Mouse (Mus musculus) cerebellum, postnatal 10 days (tissue): ENCODE data around the gene Sycp2.

Experiments used
- DNase-seq, 2 experiments: peaks; one replicate each; pipeline ENCODE4 v3.0.0; 2021; ENCODE audit warnings: mixed read lengths in 2 of 2

Sycp2 gene

GRCm38 (mm10) chr2:178407053-178407815, at the start of gene Sycp2:
TSS of gene Sycp2 (minus strand) at chr2:178407685.
- no peak for DNase-seq

GRCm38 (mm10) chr2:178454664-178455516, 47.4 kb upstream of the Sycp2 start:
- peak; percentile 34 to 38 for DNase-seq

- no peak for DNase-seq
Measured at GRCm38 (mm10) chr2:178450961-178451360, 43.5 kb upstream of the Sycp2 start.

DNA sequence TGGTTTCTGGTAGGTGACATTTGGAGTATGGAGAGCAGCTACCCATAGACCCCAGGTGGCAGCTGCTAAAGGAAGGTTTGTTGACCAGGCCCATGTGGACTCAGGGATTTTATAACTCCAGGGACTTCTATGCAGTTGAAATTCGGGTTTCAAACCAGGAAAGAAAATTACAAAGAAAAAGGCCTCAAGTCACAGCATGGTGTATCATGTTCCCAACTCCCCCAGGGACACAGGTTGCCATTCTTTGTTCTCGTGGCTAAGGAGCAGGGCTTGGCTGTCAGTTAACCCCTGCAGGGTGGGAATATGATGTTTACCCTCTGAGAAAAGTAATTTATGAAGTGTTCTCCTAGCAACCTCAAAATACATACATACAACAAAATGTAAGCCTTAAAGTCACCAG, 42.8 kb upstream of the Sycp2 start:
- no peak for DNase-seq

DNA sequence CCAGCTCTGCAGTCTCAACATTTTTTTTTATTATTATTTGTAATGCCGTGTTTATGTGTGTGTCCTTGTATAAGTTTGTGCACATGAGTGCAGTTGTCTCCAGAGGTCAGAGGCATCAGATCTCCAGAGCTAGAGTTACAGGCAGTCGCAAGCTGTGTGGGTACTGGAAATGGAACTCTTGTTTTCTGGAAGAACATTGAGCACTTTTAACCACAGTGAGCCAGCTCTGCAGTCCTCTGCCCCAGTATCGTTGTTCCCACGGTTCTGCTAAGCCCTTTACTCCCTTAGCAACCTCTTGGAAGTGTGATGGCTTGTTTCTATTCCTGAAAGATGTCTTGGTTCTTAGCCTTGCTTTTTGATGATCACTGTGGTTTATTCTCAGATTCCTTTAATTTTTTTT, 41.9 kb upstream of the Sycp2 start:
- no peak for DNase-seq

- no peak for DNase-seq
Measured at GRCm38 (mm10) chr2:178437311-178437710, 29.8 kb upstream of the Sycp2 start.

- no peak for DNase-seq
Measured at GRCm38 (mm10) chr2:178433903-178434302, 26.4 kb upstream of the Sycp2 start.

DNA sequence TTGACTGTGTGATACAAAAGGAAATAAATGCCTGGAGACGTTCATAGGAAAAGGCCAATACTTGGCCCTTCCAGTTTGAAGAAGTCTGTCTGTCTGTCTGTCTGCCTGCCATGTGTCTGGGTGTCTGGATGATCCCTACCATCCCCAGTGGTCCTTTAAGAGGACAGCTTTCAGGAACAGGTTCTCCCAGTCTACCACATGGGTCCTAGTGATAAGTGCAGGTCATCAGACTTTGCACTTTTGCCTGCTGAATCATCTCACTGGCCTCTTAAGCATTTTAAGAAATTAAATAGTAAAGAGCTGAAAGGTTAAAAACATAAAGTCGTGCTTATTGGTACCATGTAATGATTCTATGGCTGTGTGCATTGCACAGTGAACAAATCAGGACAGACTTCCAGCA, 26.0 kb upstream of the Sycp2 start:
- DNase-seq = no peak

GRCm38 (mm10) chr2:178430231-178430630, 22.7 kb upstream of the Sycp2 start, which contains the start of gene Cdh26:
TSS of gene Cdh26 (plus strand) at chr2:178430531.
- no peak for DNase-seq

DNA sequence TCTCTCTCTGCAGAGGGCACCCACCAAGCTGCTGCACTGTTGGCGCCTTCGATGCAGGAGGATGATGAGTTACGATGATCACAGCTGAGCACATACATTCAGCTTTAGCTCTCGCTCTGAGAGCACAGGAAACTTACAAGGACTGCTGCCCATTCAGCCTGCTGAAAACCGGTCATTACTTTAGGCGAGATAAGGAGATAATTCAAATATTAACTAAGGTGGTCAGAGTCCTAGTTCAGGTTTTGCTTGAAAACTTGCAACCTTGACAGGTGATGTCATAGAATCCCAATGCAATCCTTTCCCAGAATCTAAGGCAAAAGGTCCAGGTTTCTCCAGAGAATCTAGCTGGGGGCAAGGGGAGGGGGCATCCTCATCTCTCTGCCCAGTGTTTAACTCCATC, 21.9 kb upstream of the Sycp2 start:
- DNase-seq = no peak

DNA sequence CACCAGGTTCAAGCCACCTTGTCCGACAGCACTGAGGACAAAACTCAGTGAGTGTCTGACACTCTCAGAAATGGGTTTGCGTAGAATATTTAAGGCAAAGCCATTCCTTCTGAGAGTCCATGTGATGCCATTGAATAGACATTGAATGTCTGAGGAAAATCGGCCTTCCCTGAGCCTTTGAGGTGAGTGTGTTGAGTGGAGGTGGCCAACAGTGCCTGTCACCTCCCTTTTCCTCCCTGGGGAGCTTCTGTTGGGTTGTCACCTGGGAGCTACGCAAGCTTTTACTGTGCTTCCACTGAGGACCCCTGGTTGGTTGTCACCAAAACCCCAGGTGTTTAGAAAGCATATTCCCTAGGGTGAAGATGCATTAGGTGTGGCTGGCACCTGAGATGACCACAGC, 21.2 kb upstream of the Sycp2 start:
- no peak for DNase-seq

DNA sequence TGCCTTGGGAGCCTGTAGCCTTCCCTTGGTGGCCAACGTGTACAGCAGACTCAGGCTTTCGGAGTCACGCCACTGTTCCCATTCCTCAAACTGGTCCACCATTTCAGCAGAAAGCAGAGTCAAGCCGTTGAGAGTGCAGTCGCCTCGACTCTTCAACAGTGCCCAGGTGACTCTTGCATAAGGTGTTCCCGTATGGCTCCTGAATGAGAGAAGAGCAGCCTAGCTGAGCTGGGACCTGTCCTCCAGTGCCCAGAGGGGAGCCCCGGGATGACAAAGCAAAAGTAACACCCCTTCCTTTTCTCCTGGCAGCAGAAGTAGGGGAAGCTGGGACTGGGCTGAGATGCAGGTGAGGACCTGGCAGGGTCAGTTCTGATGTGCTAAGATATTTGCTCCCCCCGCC, 20.7 kb upstream of the Sycp2 start:
- DNase-seq = no peak

GRCm38 (mm10) chr2:178427181-178427580, 19.7 kb upstream of the Sycp2 start:
- no peak for DNase-seq

DNA sequence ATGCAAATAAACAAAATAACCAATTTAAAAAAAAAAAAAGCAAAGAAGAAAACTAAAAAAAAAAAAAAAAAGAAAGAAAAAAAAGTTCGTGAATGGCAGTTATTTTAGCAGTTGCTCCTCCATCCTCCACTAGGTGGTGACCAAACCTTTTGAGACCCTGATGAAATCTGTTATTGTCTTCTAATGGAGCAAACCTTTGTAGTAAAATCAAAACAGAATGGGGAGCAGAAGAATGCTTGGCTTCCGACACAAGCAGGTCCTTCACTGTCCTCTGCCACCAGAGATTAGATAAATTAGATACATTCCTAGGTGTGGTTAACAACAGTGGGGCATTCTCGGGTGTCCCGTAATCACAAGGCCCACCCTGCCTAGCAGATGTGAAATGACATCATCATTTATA, 18.7 kb upstream of the Sycp2 start:
- peak; percentile 55 to 65 for DNase-seq

DNA sequence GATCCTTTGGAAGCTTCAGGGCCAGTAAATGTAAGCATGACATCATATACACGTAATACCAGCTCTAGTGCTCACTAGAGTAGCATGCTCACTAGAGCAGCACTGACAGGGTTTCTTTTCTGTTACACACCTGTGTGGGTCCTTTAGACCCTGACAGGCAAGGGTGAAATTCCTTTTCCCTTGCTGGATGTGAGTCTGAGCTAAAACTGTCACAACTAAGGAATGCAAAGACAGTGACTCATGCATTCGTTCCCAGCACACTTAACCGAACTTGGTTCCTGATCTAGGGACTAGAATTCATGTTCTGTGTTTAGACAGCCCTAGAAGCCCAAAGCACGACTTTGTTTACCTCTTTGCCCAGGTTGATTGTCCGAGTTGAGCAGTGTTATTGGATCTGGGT, 15.7 kb upstream of the Sycp2 start:
- no peak for DNase-seq

- no peak for DNase-seq
Measured at GRCm38 (mm10) chr2:178422186-178422585, 14.7 kb upstream of the Sycp2 start.

DNA sequence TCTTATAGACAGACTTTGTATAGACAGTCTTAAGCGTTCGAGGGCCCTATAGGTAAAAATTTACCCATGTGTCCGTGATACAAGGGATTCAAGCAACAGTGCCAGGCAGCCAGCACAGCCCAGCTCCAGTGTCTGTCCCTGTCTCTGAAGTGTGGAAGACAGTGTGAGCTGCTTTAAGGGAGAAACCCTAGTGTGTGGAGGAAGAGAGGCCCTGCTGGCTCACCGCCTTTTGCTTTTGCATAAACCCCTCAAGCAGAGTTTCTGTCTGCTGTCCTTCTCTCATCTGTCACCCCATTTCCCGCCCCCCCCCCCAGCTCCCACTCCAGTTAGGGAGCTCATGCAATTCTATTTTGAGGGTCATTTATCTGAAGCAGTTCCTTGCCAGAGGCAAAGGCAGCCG, 14.1 kb upstream of the Sycp2 start:
- no peak for DNase-seq

DNA sequence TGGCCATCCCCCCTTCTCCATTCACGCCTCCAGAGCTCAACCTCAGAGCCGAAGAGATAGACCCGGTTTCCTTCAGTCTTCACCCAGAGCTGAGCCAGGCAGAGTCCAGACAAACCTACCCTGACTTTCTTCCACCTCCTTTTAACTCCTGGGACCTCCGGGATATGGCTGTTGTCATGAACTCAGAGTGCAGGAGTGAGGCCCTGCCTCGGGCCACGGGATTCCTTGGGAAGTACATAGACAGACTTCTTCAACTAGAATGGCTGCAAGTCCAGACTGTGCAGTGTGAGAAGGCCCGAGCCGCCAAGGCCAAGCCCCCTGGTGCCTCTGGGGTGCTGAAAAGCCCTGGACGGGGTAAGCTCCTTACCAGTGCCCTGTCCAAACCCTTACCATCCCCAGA, 13.1 kb upstream of the Sycp2 start:
- DNase-seq = no peak

GRCm38 (mm10) chr2:178416970-178417369, 9.5 kb upstream of the Sycp2 start:
- DNase-seq = peak; percentile 21 to 31

DNA sequence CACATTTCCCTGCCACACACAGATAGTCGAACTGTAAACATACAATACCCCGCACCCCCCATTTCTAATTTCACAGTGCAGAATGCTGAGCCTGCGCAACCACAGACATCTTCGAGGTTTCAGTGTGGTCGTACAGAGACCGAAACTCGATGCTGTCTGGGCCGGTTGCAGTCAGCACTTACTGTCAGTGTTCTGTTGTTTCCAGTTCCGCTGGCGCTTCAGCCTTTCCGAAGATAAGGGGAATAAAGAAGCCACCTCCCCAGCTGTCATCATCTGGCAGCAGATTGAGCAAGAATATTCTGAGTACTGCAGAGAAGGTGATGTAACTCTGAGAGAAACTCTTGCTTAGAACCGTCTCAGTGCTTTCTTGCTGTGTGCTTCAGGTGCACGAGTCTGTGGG, 8.9 kb upstream of the Sycp2 start:
- no peak for DNase-seq

DNA sequence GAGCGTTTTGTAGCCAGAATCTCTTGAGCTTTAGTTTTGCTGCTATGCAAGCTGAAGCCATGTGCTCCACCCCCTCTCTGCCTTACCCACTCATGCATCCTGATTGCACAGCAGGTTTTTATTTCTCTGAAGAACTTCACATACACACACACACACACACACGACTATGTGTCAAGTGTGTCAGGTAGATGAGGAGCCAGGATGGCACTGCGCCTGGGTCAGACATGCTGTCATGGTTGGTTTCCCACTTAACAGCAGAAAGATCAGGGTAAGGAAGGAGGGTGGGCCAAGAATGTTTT, 7.6 kb upstream of the Sycp2 start:
- peak; percentile 64 to 82 for DNase-seq

- DNase-seq = peak; percentile 69 to 72
Measured at GRCm38 (mm10) chr2:178414261-178415149, 7.0 kb upstream of the Sycp2 start, which contains the start of the genes Ppp1r3d and Fam217b. TSS of gene Ppp1r3d (minus strand) at chr2:178414472. TSS of gene Fam217b (plus strand) at chr2:178414524.
